Mouse (Mus musculus) lung, embryonic 15.5 days (tissue): ENCODE data around the gene Eef1g. TPM values are rescaled to one million over a fixed set of nuclear protein-coding genes. Genes with fewer than 3 reads are reported as not detected.

Source experiments
- ATAC-seq: fragments of 200-750 bp; cut with Nextera tagmentation; 2 replicates; pipeline ENCODE4 v1.8.0; 2017; ENCODE audit warnings: moderate number of reproducible peaks, borderline replicate concordance; ENCODE audit not compliant: low FRiP score, low TSS enrichment; ENCODE audit errors: extremely low read depth
- H3K27ac ChIP-seq: fragments of 300-500 bp; sonication (generic); 2 replicates; pipeline ENCODE4 v1.5.1; 2015; ENCODE audit warnings: moderate library complexity, mild to moderate bottlenecking, inconsistent platforms
- H3K27me3 ChIP-seq: fragments of 300-500 bp; sonication (generic); 2 replicates; pipeline ENCODE4 v1.6.1; 2015; ENCODE audit warnings: inconsistent platforms
- H3K36me3 ChIP-seq: fragments of 300-500 bp; sonication (generic); 2 replicates; pipeline ENCODE4 v1.6.1; 2015; ENCODE audit warnings: inconsistent platforms
- H3K4me1 ChIP-seq: fragments of 300-500 bp; sonication (generic); 2 replicates; pipeline ENCODE4 v1.6.1; 2015; ENCODE audit warnings: inconsistent platforms
- H3K4me2 ChIP-seq: fragments of 300-500 bp; sonication (generic); 2 replicates; pipeline ENCODE4 v1.6.1; 2015; ENCODE audit warnings: inconsistent platforms, mild to moderate bottlenecking, moderate library complexity
- H3K4me3 ChIP-seq: fragments of 300-500 bp; sonication (generic); 2 replicates; pipeline ENCODE4 v1.5.1; 2015; ENCODE audit warnings: mild to moderate bottlenecking, inconsistent platforms
- H3K9ac ChIP-seq: fragments of 300-500 bp; sonication (generic); 2 replicates; pipeline ENCODE4 v1.6.1; 2015; ENCODE audit warnings: inconsistent platforms
- H3K9me3 ChIP-seq: fragments of 300-500 bp; sonication (generic); 2 replicates; pipeline ENCODE4 v1.6.1; 2016; ENCODE audit warnings: inconsistent platforms
- WGBS: fragments of 180-500 bp; shearing (Covaris S2); methylation state at CpG from one replicate; pipeline ENCODE4 v1.1.7; 2015; 5-methylcytosine and 5-hydroxymethylcytosine counted together
- polyA plus RNA-seq: library from polyadenylated mRNA; unstranded; fragments of >200 nt; fragmentation: Nextera tagmentation; extraction: Ambion mirVana; gene quantifications from 2 replicates; pipeline ENCODE4 v1.2.1, GENCODE M21; 2015

The Eef1g gene
- 420 and 427 TPM in 2 replicates for polyA plus RNA-seq

DNA sequence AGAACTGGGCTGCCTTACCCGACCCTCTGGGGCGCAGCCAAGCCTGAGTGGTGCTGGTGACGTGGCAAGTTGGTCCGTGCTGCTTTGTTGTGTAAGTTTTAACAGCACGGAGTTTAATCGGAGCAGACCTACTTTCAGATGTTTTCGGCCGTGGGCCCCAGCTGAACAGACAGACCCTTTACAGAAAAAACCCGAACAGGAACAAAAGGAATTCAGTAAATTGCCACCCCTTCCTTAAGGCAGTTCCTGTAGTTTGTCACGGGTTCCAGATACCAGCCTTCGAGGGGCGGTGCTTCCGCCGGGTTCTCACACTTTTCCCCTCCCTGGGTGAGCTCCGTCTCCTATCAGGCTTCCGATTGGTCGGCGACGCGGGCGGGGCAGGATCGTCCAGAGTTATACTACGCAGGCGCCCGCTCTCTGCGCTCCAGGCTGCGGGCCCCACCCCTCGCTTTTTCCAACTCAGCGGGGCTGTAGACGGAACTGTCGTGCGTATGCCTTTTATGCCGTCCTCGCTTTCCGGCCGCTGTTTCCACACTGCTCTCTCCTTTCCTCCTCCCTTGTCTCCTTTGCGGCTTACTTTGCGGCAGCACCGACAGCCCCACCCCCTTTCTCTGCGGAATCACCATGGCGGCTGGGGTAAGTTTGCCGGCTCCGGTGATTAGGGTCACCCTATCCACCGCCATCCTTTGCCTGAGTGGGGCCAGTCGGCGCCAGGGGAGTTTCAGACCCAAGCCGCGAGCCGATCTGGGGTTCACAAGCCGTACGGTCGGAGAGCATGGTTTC, at the start of gene Eef1g:
Gene Eef1g (plus strand): TSS at position 452 of the 783 bp plus-strand sequence.
- peak within 1 kb of the TSS; percentile 94 for H3K27ac ChIP-seq
- peak within 1 kb of the TSS; percentile 91 for H3K9ac ChIP-seq
- no peaks in the 10 kb centered on the region for H3K27me3 ChIP-seq
- peak; percentile 99 for ATAC-seq
- no peaks in the 10 kb centered on the region for H3K9me3 ChIP-seq
- H3K4me2 ChIP-seq: peak within 1 kb of the TSS; percentile 61
- H3K36me3 ChIP-seq: peaks cover 66% of the 10 kb centered on the region
- under 1% methylated on average over 52 of the region's 52 CpGs for WGBS
- H3K4me3 ChIP-seq: peak within 1 kb of the TSS; percentile 82
- H3K4me1 ChIP-seq: peaks cover 19% of the 10 kb centered on the region

DNA sequence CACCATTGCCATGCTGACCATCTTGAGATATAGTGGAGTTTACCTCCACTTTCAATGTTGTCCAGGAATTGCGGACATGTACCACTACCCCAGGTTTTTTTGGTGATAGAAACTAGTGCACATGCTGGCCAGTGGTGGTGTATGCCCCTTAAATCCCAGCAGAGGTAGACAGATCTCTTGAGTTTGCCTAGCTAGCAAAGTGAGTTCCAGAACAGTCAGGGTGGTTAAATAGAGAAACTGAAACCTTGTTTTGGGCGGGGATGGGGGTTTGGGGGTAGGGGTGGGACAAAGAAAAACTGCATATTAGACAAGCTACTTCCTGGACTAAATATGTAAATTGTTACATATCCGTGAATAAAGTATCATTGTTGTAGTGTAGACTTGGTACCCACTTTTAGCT, 47.8 kb upstream of the Eef1g start:
- 88% methylated on average over 3 of the region's 3 CpGs for WGBS
- H3K4me2 ChIP-seq: no peak overlapping the region
- no peak overlapping the region for H3K9ac ChIP-seq
- H3K9me3 ChIP-seq: no peaks in the 10 kb centered on the region
- peaks cover 14% of the 10 kb centered on the region for H3K4me1 ChIP-seq
- H3K36me3 ChIP-seq: peaks cover 38% of the 10 kb centered on the region
- no peaks in the 10 kb centered on the region for H3K27me3 ChIP-seq
- no peak overlapping the region for H3K4me3 ChIP-seq
- H3K27ac ChIP-seq: no peak overlapping the region
- no peak for ATAC-seq

DNA sequence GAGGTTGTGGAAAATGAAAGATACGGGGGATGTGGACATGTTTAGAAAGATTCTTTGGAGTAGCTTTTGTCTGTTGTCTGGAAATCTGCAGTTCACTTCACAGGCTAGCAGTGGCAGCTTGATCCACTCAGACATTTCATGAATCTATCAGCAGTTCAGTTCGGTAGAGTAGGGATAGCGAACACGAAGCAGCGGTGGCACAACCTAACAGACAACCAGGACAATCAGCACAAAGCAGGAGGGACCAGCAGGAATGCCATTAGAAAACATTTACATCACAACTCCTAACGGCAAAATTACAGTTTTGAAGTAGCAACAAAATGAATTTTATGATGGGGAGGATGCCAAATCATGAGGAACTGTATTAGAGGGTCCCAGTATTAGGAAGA, 47.2 kb upstream of the Eef1g start:
- Histone ChIP-seq H3K9me3 (no peaks in the 10 kb centered on the region), H3K9ac (no peak overlapping the region), H3K4me1 (peaks cover 14% of the 10 kb centered on the region), H3K4me3 (peak overlapping the region; percentile 83), H3K27me3 (no peaks in the 10 kb centered on the region), H3K36me3 (peaks cover 31% of the 10 kb centered on the region), H3K4me2 (peak overlapping the region; percentile 72), H3K27ac (peak overlapping the region; percentile 91)
- no peak for ATAC-seq
- WGBS: 60% methylated on average over 6 of the region's 6 CpGs

DNA sequence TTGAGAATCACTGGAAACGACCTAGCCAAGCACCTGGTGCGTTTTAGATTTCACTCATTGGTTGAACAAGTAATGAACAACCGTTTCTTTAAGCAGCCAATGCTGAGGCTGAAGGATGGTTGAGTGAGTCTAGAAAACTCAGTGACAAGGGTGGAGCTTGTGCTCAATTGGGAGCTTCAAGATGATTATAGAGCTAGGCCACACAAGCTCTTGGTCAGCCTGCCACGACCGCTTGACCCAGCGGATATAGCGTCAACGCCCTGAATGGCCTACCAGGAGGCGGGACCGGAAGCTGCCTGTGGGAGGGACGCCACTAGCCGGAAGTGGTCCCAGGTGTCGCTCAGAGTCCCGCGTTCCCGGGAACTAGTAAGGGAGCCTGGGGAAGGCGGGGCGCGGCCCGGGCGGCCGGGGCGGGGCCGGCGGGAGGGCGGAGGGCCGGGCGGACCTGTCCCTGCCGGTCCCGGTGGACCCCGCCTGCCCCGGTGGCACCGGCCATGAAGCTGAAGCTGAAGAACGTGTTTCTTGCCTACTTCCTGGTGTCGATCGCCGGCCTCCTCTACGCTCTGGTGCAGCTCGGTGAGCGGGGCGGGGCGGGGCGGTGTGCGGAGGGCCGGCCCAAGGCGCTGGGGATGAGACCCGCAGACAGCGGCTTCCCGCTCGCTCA, 46.6 kb upstream of the Eef1g start, which contains the start of gene B3gat3:
Gene B3gat3 (plus strand): TSS at position 302 of the 664 bp plus-strand sequence.
- Histone ChIP-seq H3K4me2 (peak within 1 kb of the TSS; percentile 72), H3K9me3 (no peaks in the 10 kb centered on the region), H3K4me1 (peaks cover 14% of the 10 kb centered on the region), H3K4me3 (peak within 1 kb of the TSS; percentile 83), H3K36me3 (peaks cover 27% of the 10 kb centered on the region), H3K27ac (peak within 1 kb of the TSS; percentile 91), H3K9ac (peak within 1 kb of the TSS; percentile 73), H3K27me3 (no peaks in the 10 kb centered on the region)
- 2% methylated on average over 47 of the region's 50 CpGs for WGBS
- ATAC-seq: peak; percentile 99

DNA sequence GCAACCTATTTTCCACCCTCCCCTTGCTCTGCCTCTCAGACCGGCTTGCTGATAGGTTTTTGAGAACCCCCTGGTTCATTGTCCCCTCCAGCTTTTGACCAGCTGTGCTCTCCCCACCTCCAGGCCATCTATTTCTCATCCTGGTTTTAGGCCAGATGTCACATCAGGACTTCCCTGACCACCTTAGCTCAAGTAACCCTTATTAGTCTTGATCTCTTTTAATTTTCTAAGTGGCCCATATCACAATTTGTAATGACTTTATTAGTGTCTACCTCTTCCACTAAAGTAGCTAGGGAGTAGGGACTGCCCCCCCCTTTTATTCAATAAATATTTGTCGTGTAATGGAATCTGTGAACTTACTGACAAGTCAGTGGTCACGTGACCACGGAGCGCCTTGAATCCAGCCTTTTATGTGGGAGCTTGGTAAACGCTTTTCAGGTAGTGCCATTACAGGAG, 46.0 kb upstream of the Eef1g start:
- Histone ChIP-seq H3K9me3 (no peaks in the 10 kb centered on the region), H3K4me1 (peaks cover 14% of the 10 kb centered on the region), H3K4me2 (peak overlapping the region; percentile 72), H3K27me3 (no peaks in the 10 kb centered on the region), H3K36me3 (peaks cover 24% of the 10 kb centered on the region), H3K4me3 (peak overlapping the region; percentile 83), H3K27ac (peak overlapping the region; percentile 91), H3K9ac (peak overlapping the region; percentile 73)
- no peak for ATAC-seq
- WGBS: 1% methylated on average over 6 of the region's 6 CpGs

DNA sequence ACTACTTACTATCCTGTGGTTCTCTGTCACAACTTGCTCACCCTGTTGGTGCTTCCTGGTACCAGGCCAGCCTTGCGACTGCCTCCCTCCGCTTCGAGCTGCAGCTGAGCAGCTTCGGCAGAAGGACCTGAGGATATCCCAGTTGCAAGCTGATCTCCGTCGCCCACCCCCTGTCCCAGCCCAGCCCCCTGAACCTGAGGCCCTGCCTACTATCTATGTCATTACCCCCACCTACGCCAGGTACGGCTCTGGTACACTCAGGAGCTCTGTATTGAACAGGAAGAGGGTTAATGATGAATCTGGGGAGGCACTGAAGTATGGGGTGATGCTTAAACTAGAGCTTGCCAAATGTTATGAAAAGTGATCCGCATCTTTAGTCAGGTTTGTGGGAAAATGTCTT, 45.1 kb upstream of the Eef1g start:
- H3K4me3 ChIP-seq: peak overlapping the region; percentile 83
- H3K36me3 ChIP-seq: peaks cover 20% of the 10 kb centered on the region
- H3K9ac ChIP-seq: peak overlapping the region; percentile 73
- no peaks in the 10 kb centered on the region for H3K9me3 ChIP-seq
- WGBS: 79% methylated on average over 9 of the region's 9 CpGs
- peak overlapping the region; percentile 72 for H3K4me2 ChIP-seq
- peaks cover 14% of the 10 kb centered on the region for H3K4me1 ChIP-seq
- ATAC-seq: no peak
- H3K27ac ChIP-seq: no peak overlapping the region
- no peaks in the 10 kb centered on the region for H3K27me3 ChIP-seq

DNA sequence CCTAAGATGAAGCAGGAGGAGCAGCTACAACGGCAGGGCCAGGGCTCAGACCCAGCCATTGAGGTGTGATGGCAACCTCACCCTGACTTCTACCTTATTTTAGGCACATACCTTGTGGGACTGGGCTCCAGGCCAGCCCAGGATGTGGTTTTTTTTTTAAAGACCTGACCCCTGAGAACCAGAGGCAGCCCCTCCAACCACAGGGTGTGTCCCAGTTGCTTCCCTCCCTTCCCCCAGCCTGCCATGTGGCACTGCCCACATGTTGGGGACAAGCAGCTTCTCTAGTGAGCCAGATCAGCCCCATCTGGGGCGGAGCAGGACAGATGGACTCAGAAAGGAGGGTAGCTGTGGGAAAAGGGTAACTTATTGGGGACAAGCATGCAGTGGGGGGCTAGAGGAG, 40.1 kb upstream of the Eef1g start:
- ATAC-seq: no peak
- no peaks in the 10 kb centered on the region for H3K9me3 ChIP-seq
- H3K4me2 ChIP-seq: no peak overlapping the region
- H3K4me3 ChIP-seq: no peak overlapping the region
- peaks cover 21% of the 10 kb centered on the region; the same call in 1 of the 2 replicates for H3K36me3 ChIP-seq
- no peak overlapping the region for H3K9ac ChIP-seq
- peaks cover 16% of the 10 kb centered on the region for H3K4me1 ChIP-seq
- H3K27me3 ChIP-seq: no peaks in the 10 kb centered on the region
- H3K27ac ChIP-seq: no peak overlapping the region
- WGBS: 81% methylated on average over 2 of the region's 2 CpGs

DNA sequence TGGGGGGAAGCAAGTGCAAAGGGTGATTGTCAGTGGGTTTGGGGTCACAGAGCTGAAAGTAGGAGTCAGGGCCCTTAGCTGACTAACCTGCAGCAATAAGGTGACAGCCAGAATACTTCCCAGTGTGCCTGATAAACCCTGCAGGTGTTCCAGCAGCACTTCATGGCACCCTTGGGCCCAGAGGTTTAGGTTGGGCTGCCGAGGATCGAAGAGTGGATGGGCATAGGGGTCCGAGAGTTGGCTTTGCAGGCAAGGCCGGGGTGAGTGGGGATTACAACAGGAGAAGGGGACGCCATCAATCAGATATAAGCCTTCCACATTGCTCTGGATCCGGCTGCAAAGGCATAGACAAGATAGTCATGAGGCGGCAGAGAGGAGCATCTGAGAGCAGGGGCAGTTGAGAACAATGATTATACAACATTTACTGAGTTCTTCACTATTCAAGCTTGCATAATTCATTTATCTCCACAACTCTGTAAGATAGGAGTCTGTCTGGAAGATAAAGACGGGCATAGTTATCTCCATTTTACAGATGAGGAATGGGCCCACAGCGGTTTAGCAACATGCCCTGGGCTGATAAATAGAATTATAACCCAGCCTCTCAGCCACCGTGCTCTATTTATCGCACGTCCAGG, 38.8 kb upstream of the Eef1g start:
- 79% methylated on average over 12 of the region's 12 CpGs for WGBS
- Histone ChIP-seq H3K27ac (no peak overlapping the region), H3K4me2 (no peak overlapping the region), H3K4me1 (peaks cover 15% of the 10 kb centered on the region), H3K9ac (no peak overlapping the region), H3K9me3 (no peaks in the 10 kb centered on the region), H3K4me3 (no peak overlapping the region), H3K36me3 (peaks cover 22% of the 10 kb centered on the region; the same call in 1 of the 2 replicates), H3K27me3 (no peaks in the 10 kb centered on the region)
- no peak for ATAC-seq

DNA sequence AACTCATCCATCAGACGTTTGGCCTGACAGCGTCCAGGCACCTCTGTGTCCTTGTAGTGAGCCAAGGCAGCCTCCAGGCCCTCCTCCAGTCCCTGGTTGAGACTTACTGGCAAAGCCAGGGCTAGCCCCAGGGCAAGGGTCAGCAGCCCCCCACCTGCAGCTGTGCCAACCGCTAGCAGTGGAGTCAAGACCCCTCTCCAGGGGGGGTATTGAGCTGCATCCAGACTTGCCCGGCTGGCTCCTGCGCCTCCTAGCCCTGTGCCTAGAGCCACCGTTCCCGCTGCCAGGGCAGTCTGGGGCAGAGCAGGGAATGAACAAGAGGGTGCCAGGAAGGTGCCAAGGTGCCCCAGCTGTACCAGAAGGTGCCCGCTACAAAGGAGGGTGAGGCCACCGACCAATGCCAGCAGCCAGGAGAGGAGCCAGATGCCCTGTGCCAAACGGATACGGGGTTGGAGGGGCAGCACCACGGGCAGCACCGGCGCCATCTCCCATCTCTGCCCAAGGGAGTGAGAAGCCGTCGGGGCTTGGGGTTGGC, 38.1 kb upstream of the Eef1g start:
- Histone ChIP-seq H3K27me3 (no peaks in the 10 kb centered on the region), H3K4me2 (peak overlapping the region; percentile 67), H3K9ac (peak overlapping the region; percentile 70; the same call in 1 of the 2 replicates), H3K4me3 (peak overlapping the region; percentile 79), H3K9me3 (no peaks in the 10 kb centered on the region), H3K27ac (peak overlapping the region; percentile 92), H3K4me1 (peaks cover 15% of the 10 kb centered on the region), H3K36me3 (peaks cover 26% of the 10 kb centered on the region; the same call in 1 of the 2 replicates)
- 24% methylated on average over 16 of the region's 16 CpGs for WGBS
- peak; percentile 7; the same call in 1 of the 2 replicates for ATAC-seq

DNA sequence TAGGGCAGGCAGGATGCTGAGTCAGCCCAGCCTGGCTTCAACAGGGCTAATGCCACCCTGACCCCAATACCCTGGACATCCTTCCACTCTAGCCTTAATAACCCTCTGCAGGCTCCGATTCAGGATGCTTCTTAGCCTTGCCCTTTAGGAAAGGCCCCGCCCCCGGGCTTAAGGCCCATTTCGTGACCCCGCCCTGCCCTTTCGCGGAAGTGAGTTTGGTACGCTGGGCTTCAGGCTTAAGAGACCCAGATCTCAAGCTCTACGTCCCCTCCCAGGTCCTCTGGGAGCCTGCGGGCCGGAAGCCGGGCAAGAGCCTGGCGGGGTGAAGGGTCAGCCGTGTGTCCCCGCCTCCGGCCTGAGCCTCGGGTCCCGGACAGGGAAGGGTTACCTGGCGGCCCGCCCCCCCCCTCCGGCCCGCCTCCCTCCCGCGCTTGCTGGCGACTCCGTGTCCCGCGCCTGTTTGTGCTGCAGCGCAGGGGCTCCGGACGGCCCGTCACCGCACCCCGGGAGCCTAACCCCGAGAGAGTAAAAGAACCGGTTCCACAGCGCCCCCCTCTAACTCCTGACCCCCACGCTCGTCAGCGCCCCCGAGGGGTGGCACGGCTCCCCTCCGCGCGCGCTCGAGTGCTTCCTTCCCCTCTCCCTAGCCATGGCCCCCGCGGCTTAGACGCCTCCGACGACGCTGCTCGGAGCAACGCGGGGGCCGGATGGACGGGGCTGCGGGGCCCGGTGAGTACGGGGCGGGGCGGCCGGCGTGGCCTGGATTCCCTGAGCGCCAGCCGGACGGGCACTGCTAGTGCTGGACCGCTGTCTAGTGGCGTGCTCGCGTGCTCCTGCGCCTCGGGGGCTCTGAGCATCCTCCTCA, 37.4 kb upstream of the Eef1g start, which contains the start of the genes Rom1 and Eml3:
Gene Rom1 (minus strand): TSS at position 133 of the 865 bp plus-strand sequence.
Gene Eml3 (plus strand): TSS at position 329 of the 865 bp plus-strand sequence.
- peaks cover 15% of the 10 kb centered on the region for H3K4me1 ChIP-seq

More for the DNA sequence above, 37.4 kb upstream of the Eef1g start, which contains the start of the genes Rom1 and Eml3:
- H3K27ac ChIP-seq: peak within 1 kb of the TSS; percentile 92
- peak within 1 kb of the TSS; percentile 70 for H3K9ac ChIP-seq
- peak within 1 kb of the TSS; percentile 79 for H3K4me3 ChIP-seq
- H3K4me2 ChIP-seq: peak within 1 kb of the TSS; percentile 67
- 1% methylated on average over 66 of the region's 74 CpGs for WGBS
- ATAC-seq: peak; percentile 84
- H3K27me3 ChIP-seq: no peaks in the 10 kb centered on the region
- H3K36me3 ChIP-seq: peaks cover 24% of the 10 kb centered on the region; the same call in 1 of the 2 replicates
- no peaks in the 10 kb centered on the region for H3K9me3 ChIP-seq
